Mouse (Mus musculus) lung, embryonic 14.5 days (tissue): ENCODE measurements at regions not wholly inside any gene's neighbourhood (a gene's known extent, or its start where the extent isn't known, plus 50 kb on each side); places are given as distances from the start of the nearest gene placed in this dataset.

ENCODE experiments used
- ATAC-seq: fragments of 200-750 bp; cut with Nextera tagmentation; 2 replicates; pipeline ENCODE4 v1.8.0; 2017; ENCODE audit warnings: mild to moderate bottlenecking, moderate TSS enrichment, moderate library complexity; ENCODE audit not compliant: insufficient read depth
- DNase-seq: peaks from one replicate; pipeline ENCODE4 v3.0.0-alpha.2; 2015
- H3K27ac ChIP-seq: fragments of 300-500 bp; sonication (generic); 2 replicates; pipeline ENCODE4 v1.5.1; 2014; ENCODE audit warnings: low read depth, mild to moderate bottlenecking, moderate library complexity
- H3K27me3 ChIP-seq: fragments of 300-500 bp; sonication (generic); 2 replicates; pipeline ENCODE4 v1.6.1; 2014; ENCODE audit warnings: low read length, control low read depth; ENCODE audit not compliant: insufficient read depth
- H3K36me3 ChIP-seq: fragments of 300-500 bp; sonication (generic); 2 replicates; pipeline ENCODE4 v1.6.1; 2014; ENCODE audit warnings: control low read depth; ENCODE audit not compliant: insufficient read depth
- H3K4me1 ChIP-seq: fragments of 300-500 bp; sonication (generic); 2 replicates; pipeline ENCODE4 v1.6.1; 2014; ENCODE audit warnings: antibody characterized with exemption, control low read depth; ENCODE audit not compliant: insufficient read depth
- H3K4me2 ChIP-seq: fragments of 300-500 bp; sonication (generic); 2 replicates; pipeline ENCODE4 v1.6.1; 2014; ENCODE audit warnings: mild to moderate bottlenecking
- H3K4me3 ChIP-seq: fragments of 300-500 bp; sonication (generic); 2 replicates; pipeline ENCODE4 v1.5.1; 2014; ENCODE audit warnings: low read depth, low read length
- H3K9ac ChIP-seq: fragments of 300-500 bp; sonication (generic); 2 replicates; pipeline ENCODE4 v1.6.1; 2014
- H3K9me3 ChIP-seq: fragments of 300-500 bp; sonication (generic); 2 replicates; pipeline ENCODE4 v1.6.1; 2016; ENCODE audit warnings: low read depth, low read length, control low read depth
- CTCF ChIP-seq: IDR thresholded peaks from 2 replicates; pipeline ENCODE4 v1.5.1; 2016; ENCODE audit warnings: antibody characterized with exemption, low read depth
- WGBS: fragments of 180-500 bp; shearing (Covaris S2); extraction: QIAGEN DNeasy Blood & Tissue Kit; methylation state at CpG from one replicate; pipeline ENCODE4 v1.1.7; 2014; 5-methylcytosine and 5-hydroxymethylcytosine counted together

DNA sequence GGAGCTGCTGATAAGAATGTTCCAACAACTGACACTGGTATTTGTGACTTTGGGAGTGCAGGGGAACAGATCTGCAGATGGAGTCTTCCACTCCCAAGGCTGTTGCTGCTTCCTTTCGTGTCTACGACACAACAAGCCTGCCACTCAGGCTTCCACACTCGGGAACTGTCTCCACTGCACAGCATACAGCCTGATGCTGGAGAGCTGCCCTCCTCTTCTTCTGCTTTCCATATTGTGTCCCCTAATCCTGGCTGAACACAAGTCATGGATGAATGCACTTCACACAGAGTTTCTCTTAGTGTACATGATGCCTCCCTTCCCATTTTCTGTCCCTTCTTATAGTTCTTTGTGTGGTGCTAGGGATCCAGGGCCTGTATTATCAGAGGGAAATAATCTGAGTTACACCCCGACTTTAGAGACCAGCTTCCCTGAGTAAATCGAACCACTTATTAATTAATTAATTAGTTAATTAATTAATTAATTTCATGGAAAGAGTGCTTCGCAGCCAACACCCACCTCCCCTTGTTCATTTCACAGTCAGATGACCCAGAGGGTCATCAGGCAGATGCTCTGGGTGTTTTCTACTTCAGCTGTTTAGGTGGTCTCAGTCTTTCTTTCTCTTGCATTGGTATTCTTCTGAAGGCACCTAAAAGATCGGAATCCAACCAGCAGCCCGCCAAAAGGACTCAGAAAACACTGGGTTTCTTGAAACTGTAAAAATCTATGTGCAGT, 357.8 kb upstream of the Mmadhc start:
- DNase-seq: no peak
- WGBS: 76% methylated on average over 8 of the region's 8 CpGs

DNA sequence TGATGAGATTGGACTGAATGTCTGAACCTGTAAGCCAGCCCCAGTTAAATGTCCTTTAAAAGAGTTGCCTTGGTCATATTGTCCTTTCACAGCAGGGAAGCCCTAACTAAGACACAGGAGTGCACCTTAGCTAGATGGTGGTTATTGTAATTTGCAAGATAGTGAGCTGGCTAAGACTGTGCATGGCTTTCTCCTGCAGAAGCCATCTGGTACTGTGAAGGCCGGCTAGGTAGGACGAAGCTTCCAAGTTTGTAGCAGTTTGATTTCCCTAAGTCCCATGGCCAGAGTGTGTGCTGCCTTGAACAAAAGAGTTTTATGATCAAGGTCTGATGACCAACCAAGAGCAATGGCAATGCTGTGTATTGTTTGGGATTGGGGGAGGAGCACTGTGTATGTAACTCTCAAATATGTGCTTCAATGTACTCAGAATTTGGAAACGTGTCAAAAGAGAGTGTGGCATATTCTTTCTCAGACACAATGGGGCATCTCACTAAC, 356.6 kb upstream of the Mmadhc start:
- DNase-seq (no peak), ATAC-seq (no peak)
- H3K27me3 ChIP-seq: no peaks in the 10 kb centered on the region
- no peaks in the 10 kb centered on the region for H3K36me3 ChIP-seq
- H3K9ac ChIP-seq: no peak overlapping the region
- no peaks in the 10 kb centered on the region for H3K9me3 ChIP-seq
- H3K4me2 ChIP-seq: no peak overlapping the region
- H3K27ac ChIP-seq: no peak overlapping the region
- 85% methylated on average over 3 of the region's 3 CpGs for WGBS
- H3K4me3 ChIP-seq: no peak overlapping the region
- no peak for TF ChIP-seq CTCF
- no peaks in the 10 kb centered on the region; the same call in 1 of the 2 replicates for H3K4me1 ChIP-seq

More for the DNA sequence above, 357.8 kb upstream of the Mmadhc start:
- no peak overlapping the region for H3K9ac ChIP-seq
- H3K36me3 ChIP-seq: no peaks in the 10 kb centered on the region
- H3K4me3 ChIP-seq: no peak overlapping the region
- no peaks in the 10 kb centered on the region for H3K27me3 ChIP-seq
- no peaks in the 10 kb centered on the region for H3K9me3 ChIP-seq
- H3K27ac ChIP-seq: no peak overlapping the region
- no peak for ATAC-seq
- TF ChIP-seq CTCF: no peak
- H3K4me1 ChIP-seq: no peaks in the 10 kb centered on the region; the same call in 1 of the 2 replicates
- H3K4me2 ChIP-seq: no peak overlapping the region

DNA sequence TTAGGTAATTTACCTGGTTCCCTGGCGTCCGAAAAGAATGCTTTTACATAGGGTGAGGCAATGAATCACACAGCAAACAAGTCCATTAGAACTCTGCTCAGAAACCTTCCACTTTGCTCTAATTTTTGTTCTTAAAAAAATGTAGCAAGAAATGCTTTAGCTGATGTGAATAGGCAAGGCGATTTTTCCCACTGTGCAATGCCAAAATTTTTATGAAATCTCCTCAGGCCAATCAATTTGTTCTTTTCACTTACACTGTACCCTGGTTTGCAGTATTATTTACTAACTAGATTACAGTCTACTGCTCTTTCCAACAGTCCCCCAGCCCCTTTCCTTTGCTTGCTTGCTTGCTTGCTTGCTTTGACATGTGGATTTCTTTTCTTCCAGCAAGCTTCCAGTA, 353.1 kb upstream of the Mmadhc start:
- no peaks in the 10 kb centered on the region for H3K36me3 ChIP-seq
- no peak overlapping the region for H3K4me2 ChIP-seq
- no peak overlapping the region for H3K4me3 ChIP-seq
- DNase-seq: no peak
- H3K9ac ChIP-seq: no peak overlapping the region
- no peak for TF ChIP-seq CTCF
- no peaks in the 10 kb centered on the region for H3K27me3 ChIP-seq
- no peak for ATAC-seq
- H3K4me1 ChIP-seq: no peaks in the 10 kb centered on the region; the same call in 1 of the 2 replicates
- H3K27ac ChIP-seq: no peak overlapping the region
- 76% methylated on average over 3 of the region's 3 CpGs for WGBS
- H3K9me3 ChIP-seq: no peaks in the 10 kb centered on the region

DNA sequence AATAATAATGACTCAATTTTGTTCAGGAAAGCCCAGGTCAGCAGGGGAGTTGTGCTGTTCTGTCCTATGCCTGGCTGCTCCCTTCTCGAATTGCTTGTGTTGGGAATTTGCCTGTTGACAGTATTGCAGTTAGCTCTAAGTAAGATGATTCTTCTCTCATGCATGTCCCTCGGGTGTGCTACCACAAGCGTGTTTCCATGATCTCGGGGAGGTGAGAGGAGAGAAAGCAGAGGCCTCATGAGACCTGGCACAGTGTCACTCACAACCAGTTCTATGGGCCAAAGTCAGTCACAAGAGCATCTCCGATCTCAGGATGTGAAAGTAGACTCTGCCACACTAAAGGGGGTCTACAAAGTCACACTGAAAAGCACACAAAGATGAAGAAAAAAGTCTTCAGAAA, 346.6 kb upstream of the Mmadhc start:
- no peak for ATAC-seq
- H3K4me1 ChIP-seq: no peaks in the 10 kb centered on the region
- H3K27ac ChIP-seq: no peak overlapping the region
- DNase-seq: no peak
- H3K27me3 ChIP-seq: no peaks in the 10 kb centered on the region
- H3K9me3 ChIP-seq: no peaks in the 10 kb centered on the region
- H3K4me2 ChIP-seq: no peak overlapping the region
- TF ChIP-seq CTCF: no peak
- H3K4me3 ChIP-seq: no peak overlapping the region
- H3K9ac ChIP-seq: no peak overlapping the region
- WGBS: 80% methylated on average over 5 of the region's 5 CpGs
- no peaks in the 10 kb centered on the region for H3K36me3 ChIP-seq

DNA sequence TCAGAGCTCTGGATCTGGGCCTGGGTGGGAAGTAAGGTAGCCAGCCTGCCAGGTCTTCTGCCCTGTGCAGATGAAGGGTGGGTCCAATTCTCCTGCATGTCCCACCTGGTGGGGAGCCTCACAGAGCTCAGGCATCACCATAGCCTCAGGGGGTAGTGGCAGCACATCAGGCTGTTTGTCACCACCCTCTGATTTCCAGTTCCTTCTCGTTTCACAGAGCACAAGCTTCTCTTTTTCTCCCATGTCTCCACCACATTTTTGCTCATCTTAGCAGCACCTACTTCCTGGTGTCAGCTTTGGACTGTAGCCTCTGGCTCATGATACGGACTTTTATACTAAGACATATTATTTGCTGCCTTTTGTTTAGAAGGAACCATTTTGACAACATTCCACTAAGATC, 345.6 kb upstream of the Mmadhc start:
- no peaks in the 10 kb centered on the region for H3K9me3 ChIP-seq
- H3K4me1 ChIP-seq: no peaks in the 10 kb centered on the region
- H3K9ac ChIP-seq: no peak overlapping the region
- ATAC-seq (no peak), DNase-seq (no peak)
- H3K4me2 ChIP-seq: no peak overlapping the region
- H3K36me3 ChIP-seq: no peaks in the 10 kb centered on the region
- no peak for TF ChIP-seq CTCF
- no peak overlapping the region for H3K27ac ChIP-seq
- WGBS: 51% methylated on average over 2 of the region's 2 CpGs
- no peaks in the 10 kb centered on the region for H3K27me3 ChIP-seq
- no peak overlapping the region for H3K4me3 ChIP-seq

DNA sequence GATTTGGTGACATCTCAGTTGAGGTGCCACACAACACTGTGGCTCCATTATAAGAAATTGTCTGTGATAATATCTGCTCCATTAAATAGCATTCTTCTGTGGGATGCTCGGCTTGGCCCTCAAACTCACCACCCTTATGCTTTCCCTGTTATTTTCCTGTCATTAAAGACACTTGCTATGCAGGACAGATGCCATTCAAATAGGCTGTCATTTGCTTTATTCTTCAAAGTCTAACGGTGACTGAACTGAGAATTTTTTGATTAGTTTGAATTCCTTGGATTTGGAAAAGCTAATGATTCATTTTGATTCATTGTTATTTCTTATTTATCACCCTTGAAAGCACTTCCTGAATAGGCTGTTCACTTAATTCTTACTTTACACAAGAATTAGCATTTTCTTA, 339.3 kb upstream of the Mmadhc start:
- no peaks in the 10 kb centered on the region for H3K27me3 ChIP-seq
- H3K36me3 ChIP-seq: no peaks in the 10 kb centered on the region
- H3K9me3 ChIP-seq: no peaks in the 10 kb centered on the region
- ATAC-seq (no peak), DNase-seq (no peak)
- no peak overlapping the region for H3K4me2 ChIP-seq
- 63% methylated on average over 2 of the region's 2 CpGs for WGBS
- H3K4me1 ChIP-seq: no peaks in the 10 kb centered on the region
- TF ChIP-seq CTCF: no peak
- H3K27ac ChIP-seq: no peak overlapping the region
- H3K4me3 ChIP-seq: no peak overlapping the region
- H3K9ac ChIP-seq: no peak overlapping the region

DNA sequence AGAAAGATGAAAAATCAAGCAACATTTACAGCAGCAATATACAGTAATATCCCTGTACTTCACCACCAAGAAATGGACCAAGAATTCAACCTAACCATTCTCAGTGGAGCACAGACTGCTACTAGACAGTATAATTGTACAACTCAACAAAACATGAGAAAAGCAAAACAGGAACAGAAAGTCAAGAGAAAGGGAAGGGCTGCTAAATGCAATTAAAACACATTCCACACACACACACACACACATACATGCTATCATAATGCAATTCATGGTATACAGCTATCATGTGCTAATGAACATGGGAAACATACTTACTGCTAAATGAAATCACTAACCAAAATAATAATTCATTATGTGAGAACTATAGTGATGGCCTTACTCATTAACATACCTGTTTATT, 335.2 kb upstream of the Mmadhc start:
- no peak for TF ChIP-seq CTCF
- DNase-seq (no peak), ATAC-seq (no peak)
- Histone ChIP-seq H3K27ac (no peak overlapping the region), H3K4me2 (no peak overlapping the region), H3K4me1 (no peaks in the 10 kb centered on the region), H3K36me3 (no peaks in the 10 kb centered on the region), H3K9me3 (no peaks in the 10 kb centered on the region), H3K27me3 (no peaks in the 10 kb centered on the region), H3K9ac (no peak overlapping the region), H3K4me3 (no peak overlapping the region)

DNA sequence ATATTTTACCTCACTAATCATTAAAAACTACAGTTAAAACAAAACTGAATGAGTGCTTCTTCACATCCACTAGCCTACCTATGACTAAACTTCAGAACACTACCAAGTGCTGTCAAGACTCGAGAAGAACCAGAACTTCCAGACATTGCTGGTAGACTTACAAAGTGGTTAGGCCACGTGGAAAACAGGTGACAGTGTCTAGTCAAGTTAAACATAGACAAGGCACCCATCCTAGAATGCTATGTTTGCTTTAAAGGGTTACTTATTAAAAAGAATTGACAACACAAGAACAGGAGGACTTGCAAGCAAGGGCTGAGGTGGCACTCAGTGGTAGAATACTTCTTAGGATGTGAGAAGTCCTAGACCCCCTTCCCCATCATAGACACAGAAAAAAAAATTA, 330.9 kb upstream of the Mmadhc start:
- no peak for DNase-seq
- Histone ChIP-seq H3K4me2 (no peak overlapping the region), H3K4me1 (peaks cover 5% of the 10 kb centered on the region; the same call in 1 of the 2 replicates), H3K27ac (no peak overlapping the region), H3K4me3 (no peak overlapping the region), H3K9me3 (no peaks in the 10 kb centered on the region), H3K27me3 (no peaks in the 10 kb centered on the region), H3K36me3 (no peaks in the 10 kb centered on the region), H3K9ac (no peak overlapping the region)
- TF ChIP-seq CTCF: no peak
- 70% methylated on average over 2 of the region's 2 CpGs for WGBS
- ATAC-seq: no peak
